Mouse (Mus musculus): ENCODE results near the gene Gm4737.
"Not testable (repeated sequence)": the region's sequence is repeated elsewhere in the genome, so short reads cannot be mapped to it uniquely, and the experiment has no call there.

Gm4737 gene

GRCm38 (mm10) chr16:46154832-46155231 lies at the start of gene Gm4737:
Gene Gm4737 (minus strand): TSS chr16:46155077.
- DNase-seq (ENCODE audit: low spot score in 2 of 2), result not testable (repeated sequence)

- no peak for DNase-seq (ENCODE audit: low spot score in 2 of 2)
These were observed 40.9 kb upstream of the Gm4737 start for GRCm38 (mm10) chr16:46195792-46196191.

GRCm38 (mm10) chr16:46183096-46183495 lies 28.2 kb upstream of the Gm4737 start:
- DNase-seq (ENCODE audit: low spot score in 2 of 2), result no peak

- DNase-seq (ENCODE audit: low spot score in 2 of 2), result no peak
These were observed 23.4 kb upstream of the Gm4737 start for GRCm38 (mm10) chr16:46178121-46178801.

GRCm38 (mm10) chr16:46173039-46173438 lies 18.2 kb upstream of the Gm4737 start:
- no peak for DNase-seq (ENCODE audit: low spot score in 2 of 2)

- no peak for DNase-seq (ENCODE audit: low spot score in 2 of 2)
These were observed 12.1 kb upstream of the Gm4737 start for GRCm38 (mm10) chr16:46166971-46167370.

- no peak for DNase-seq (ENCODE audit: low spot score in 2 of 2)
These were observed 10.4 kb upstream of the Gm4737 start for GRCm38 (mm10) chr16:46165305-46165704.

- no peak for DNase-seq (ENCODE audit: low spot score in 2 of 2)
These were observed 3.7 kb downstream of the Gm4737 start for GRCm38 (mm10) chr16:46151141-46151540.

GRCm38 (mm10) chr16:46148661-46149341 lies 6.1 kb downstream of the Gm4737 start:
- no peak for DNase-seq (ENCODE audit: low spot score in 2 of 2)

- DNase-seq (ENCODE audit: low spot score in 2 of 2), result no peak
These were observed 7.9 kb downstream of the Gm4737 start for GRCm38 (mm10) chr16:46146962-46147361.

GRCm38 (mm10) chr16:46122238-46122637 lies 32.6 kb downstream of the Gm4737 start:
- no peak for DNase-seq (ENCODE audit: low spot score in 2 of 2)

GRCm38 (mm10) chr16:46121420-46121819 lies 33.5 kb downstream of the Gm4737 start:
- peak in 1 of 2 experiments; percentile 29 for DNase-seq (ENCODE audit: low spot score in 2 of 2)

GRCm38 (mm10) chr16:46120607-46121006 lies 34.3 kb downstream of the Gm4737 start:
- no peak for DNase-seq (ENCODE audit: low spot score in 2 of 2)

- peak in 1 of 2 experiments; percentile 26 for DNase-seq (ENCODE audit: low spot score in 2 of 2)
These were observed 34.9 kb downstream of the Gm4737 start, which contains the start of gene Cd96 for GRCm38 (mm10) chr16:46120020-46120419. Gene Cd96 (minus strand): TSS chr16:46120251.

GRCm38 (mm10) chr16:46117645-46118044 lies 37.2 kb downstream of the Gm4737 start:
- no peak for DNase-seq (ENCODE audit: low spot score in 2 of 2)

- no peak for DNase-seq (ENCODE audit: low spot score in 2 of 2)
These were observed 40.1 kb downstream of the Gm4737 start for GRCm38 (mm10) chr16:46114727-46115126.

- DNase-seq (ENCODE audit: low spot score in 2 of 2), result no peak
These were observed 45.3 kb downstream of the Gm4737 start for GRCm38 (mm10) chr16:46109536-46109935.

- no peak for DNase-seq (ENCODE audit: low spot score in 2 of 2)
These were observed 47.4 kb downstream of the Gm4737 start for GRCm38 (mm10) chr16:46107431-46107830.

GRCm38 (mm10) chr16:46104491-46104890 lies 50.4 kb downstream of the Gm4737 start:
- DNase-seq (ENCODE audit: low spot score in 2 of 2), result no peak

All from spleen, postnatal 10 days (tissue).